ENCODE assay signal across 8 mouse cellular contexts in genomic region chr8:92721266-92721935, GRCm38 (mm10). TPM values are rescaled to one million over a fixed set of nuclear protein-coding genes. Genes with fewer than 3 reads are reported as not detected.
A peak's percentile ranks its signal among the peaks of the same experiment; 100 is the strongest.
DNase-seq lines count a peak whose midpoint lies in the region; ATAC-seq and TF ChIP-seq lines count a peak whose summit lies in the region.
"Had no signal": no experiment of that assay in that cellular context is flagged by ENCODE, and none has a peak within 500 bp of the region (broad histone marks: within the 10 kb centered on the region; RNA-seq: fewer than 3 reads in every experiment).

No protein-coding gene starts in this region.

- TF ChIP-seq EP300 in heart, adult 2 months (IDR thresholded peaks at IDR 0.05; ENCODE audit: insufficient read depth, low read depth, low read length), result peak; percentile 87; the same call in 1 of the 2 replicates

- H3K4me2 ChIP-seq in embryonic facial prominence, embryonic 11.5 days (ENCODE audit: low read depth, low read length), result no peak overlapping the region
- no peak overlapping the region for H3K4me2 ChIP-seq in kidney, embryonic 14.5 days (replicated peaks; ENCODE audit: low read depth, low read length)
- no peak overlapping the region for H3K4me2 ChIP-seq in limb, embryonic 11.5 days (ENCODE audit: low read depth, severe bottlenecking)
- no peak overlapping the region for H3K4me2 ChIP-seq in neural tube, embryonic 12.5 days (replicated peaks)

- no peak overlapping the region for H3K9ac ChIP-seq in embryonic facial prominence, embryonic 11.5 days (replicated peaks; ENCODE audit: low read length)
- H3K9ac ChIP-seq in heart, adult 2 months (ENCODE audit: low read depth, low read length), result no peak overlapping the region
- H3K9ac ChIP-seq in kidney, embryonic 14.5 days (ENCODE audit: low read depth, low read length), result no peak overlapping the region
- no peak overlapping the region for H3K9ac ChIP-seq in limb, embryonic 11.5 days (ENCODE audit: low read length)
- no peak overlapping the region for H3K9ac ChIP-seq in neural tube, embryonic 12.5 days

- no peaks in the 10 kb centered on the region for H3K79me2 ChIP-seq in heart, adult 2 months (replicated peaks; ENCODE audit: control insufficient read depth, insufficient read depth, low read length)

- H3K27ac ChIP-seq in embryonic facial prominence, embryonic 11.5 days (replicated peaks; ENCODE audit: low read depth, low read length), result no peak overlapping the region
- H3K27ac ChIP-seq in heart, adult 2 months, result no peak overlapping the region
- H3K27ac ChIP-seq in kidney, embryonic 14.5 days (ENCODE audit: low read depth, low read length), result no peak overlapping the region
- H3K27ac ChIP-seq in limb, embryonic 11.5 days (replicated peaks; ENCODE audit: low read depth, low read length), result no peak overlapping the region
- H3K27ac ChIP-seq in neural tube, embryonic 12.5 days, result no peak overlapping the region

- intact Hi-C loops in heart, adult 2 months (cut with DNase I), result loop anchor here (1.0 to 2.0 kb wide), 3 partner anchors 75 to 359 kb away; no protein-coding TSS in a partner anchor

- 43% methylated on average over 12 of the region's 12 CpGs for WGBS in embryonic facial prominence, embryonic 11.5 days
- WGBS in heart, adult 2 months, result 21% methylated on average over 12 of the region's 12 CpGs
- WGBS in kidney, embryonic 14.5 days, result 38% methylated on average over 12 of the region's 12 CpGs
- 40% methylated on average over 12 of the region's 12 CpGs for WGBS in limb, embryonic 11.5 days
- whole genome bisulfite sequencing in neural tube, embryonic 12.5 days, result 43% methylated on average over 12 of the region's 12 CpGs

- ATAC-seq in embryonic facial prominence, embryonic 11.5 days (replicated peaks; ENCODE audit: insufficient number of reproducible peaks, low FRiP score, low TSS enrichment, low read depth), result peak; percentile 80
- ATAC-seq in kidney, embryonic 14.5 days (ENCODE audit: low FRiP score, low TSS enrichment), result peak; percentile 81
- no peak for ATAC-seq in limb, embryonic 11.5 days (ENCODE audit: insufficient number of reproducible peaks, low FRiP score, low TSS enrichment, low read depth)
- ATAC-seq in neural tube, embryonic 12.5 days (ENCODE audit: low FRiP score, low read depth), result peak; percentile 76
- ATAC-seq in erythroid progenitor cell, adult 5-6 weeks (replicated peaks; ENCODE audit: low FRiP score, poor library complexity, severe bottlenecking), result no peak

- no peaks in the 10 kb centered on the region for H3K27me3 ChIP-seq in embryonic facial prominence, embryonic 11.5 days (ENCODE audit: control insufficient read depth, insufficient read depth, low read length)
- no peaks in the 10 kb centered on the region for H3K27me3 ChIP-seq in heart, adult 2 months (ENCODE audit: control insufficient read depth, insufficient read depth, low read length)
- H3K27me3 ChIP-seq in kidney, embryonic 14.5 days (ENCODE audit: control insufficient read depth, insufficient read depth, low read length), result no peaks in the 10 kb centered on the region
- H3K27me3 ChIP-seq in limb, embryonic 11.5 days (ENCODE audit: control insufficient read depth, insufficient read depth, low read length), result no peaks in the 10 kb centered on the region
- no peaks in the 10 kb centered on the region for H3K27me3 ChIP-seq in neural tube, embryonic 12.5 days (replicated peaks)

- no peaks in the 10 kb centered on the region for H3K36me3 ChIP-seq in embryonic facial prominence, embryonic 11.5 days (replicated peaks; ENCODE audit: control insufficient read depth, insufficient read depth, low read depth, low read length)
- peaks cover 5% of the 10 kb centered on the region for H3K36me3 ChIP-seq in heart, adult 2 months (ENCODE audit: control insufficient read depth, insufficient read depth, low read length)
- H3K36me3 ChIP-seq in kidney, embryonic 14.5 days (ENCODE audit: control insufficient read depth, insufficient read depth, low read length), result no peaks in the 10 kb centered on the region
- no peaks in the 10 kb centered on the region for H3K36me3 ChIP-seq in limb, embryonic 11.5 days (ENCODE audit: control insufficient read depth, insufficient read depth, low read length)
- H3K36me3 ChIP-seq in neural tube, embryonic 12.5 days, result no peaks in the 10 kb centered on the region

- TF ChIP-seq POLR2A in brain, embryonic 14.5 days (IDR thresholded peaks at IDR 0.05; ENCODE audit: borderline replicate concordance, extremely low read depth, insufficient read depth, insufficient read length, poor library complexity, severe bottlenecking), result no peak
- no peak for TF ChIP-seq POLR2A in heart, adult 2 months (IDR thresholded peaks at IDR 0.05; ENCODE audit: insufficient read depth, low read depth, low read length)

- TF ChIP-seq CTCF in brain, embryonic 14.5 days (IDR thresholded peaks at IDR 0.05; ENCODE audit: borderline replicate concordance, extremely low read depth, insufficient read depth, insufficient read length), result peak; percentile 85
- peak; percentile 82 for TF ChIP-seq CTCF in heart, adult 2 months (IDR thresholded peaks at IDR 0.05)

- H3K4me3 ChIP-seq in embryonic facial prominence, embryonic 11.5 days (ENCODE audit: low read depth, low read length), result no peak overlapping the region
- H3K4me3 ChIP-seq in heart, adult 2 months, result no peak overlapping the region
- no peak overlapping the region for H3K4me3 ChIP-seq in kidney, embryonic 14.5 days (ENCODE audit: low read length)
- H3K4me3 ChIP-seq in limb, embryonic 11.5 days (ENCODE audit: low read depth, low read length), result no peak overlapping the region
- no peak overlapping the region for H3K4me3 ChIP-seq in neural tube, embryonic 12.5 days

- DNase-seq in brain, embryonic 14.5 days (ENCODE audit: low read depth), result peak; percentile 94
- DNase-seq in embryonic facial prominence, embryonic 11.5 days (ENCODE audit: low spot score), result peak; percentile 79
- DNase-seq in heart, adult 2 months, result peak; percentile 62 to 70
- DNase-seq in limb, embryonic 11.5 days (ENCODE audit: low spot score), result peak; percentile 72

- no peaks in the 10 kb centered on the region for H3K9me3 ChIP-seq in embryonic facial prominence, embryonic 11.5 days (replicated peaks; ENCODE audit: control insufficient read depth, low read length)
- no peaks in the 10 kb centered on the region for H3K9me3 ChIP-seq in kidney, embryonic 14.5 days (ENCODE audit: control insufficient read depth, low read length)
- no peaks in the 10 kb centered on the region for H3K9me3 ChIP-seq in limb, embryonic 11.5 days (ENCODE audit: control insufficient read depth, low read length)
- no peaks in the 10 kb centered on the region for H3K9me3 ChIP-seq in neural tube, embryonic 12.5 days

- no peaks in the 10 kb centered on the region for H3K4me1 ChIP-seq in embryonic facial prominence, embryonic 11.5 days (ENCODE audit: control insufficient read depth, insufficient read depth, low read length)
- peaks cover 5% of the 10 kb centered on the region for H3K4me1 ChIP-seq in heart, adult 2 months (ENCODE audit: control insufficient read depth, insufficient read depth, low read length)
- no peaks in the 10 kb centered on the region for H3K4me1 ChIP-seq in kidney, embryonic 14.5 days (ENCODE audit: control insufficient read depth, insufficient read depth, low read length)
- H3K4me1 ChIP-seq in limb, embryonic 11.5 days (ENCODE audit: control insufficient read depth, insufficient read depth, low read length), result no peaks in the 10 kb centered on the region; the same call in 1 of the 2 replicates
- H3K4me1 ChIP-seq in neural tube, embryonic 12.5 days, result peaks cover 24% of the 10 kb centered on the region; the same call in 1 of the 2 replicates

RNA-seq across cellular contexts. Expression of gene Irx6, which starts 47.3 kb away (rescaled TPM):
- polyA plus RNA-seq in brain, embryonic 14.5 days (2012; rRNA removed), result 2.5 and 3.4 TPM in 2 replicates
- polyA plus RNA-seq in embryonic facial prominence, embryonic 11.5 days (2014; fragmentation: Nextera tagmentation; extraction: Ambion mirVana), result 0.72 and 0.84 TPM in 2 replicates
- total RNA-seq in heart, adult 2 months (2021), result not detected
- polyA plus RNA-seq in heart, adult 2 months (2012; rRNA removed), result 0.04 TPM in 1 of 2 replicates, not detected in the other
- not detected in 2 replicates for polyA plus RNA-seq in kidney, embryonic 14.5 days (2014; fragmentation: Nextera tagmentation; extraction: Ambion mirVana)
- polyA plus RNA-seq in limb, embryonic 11.5 days (2014; fragmentation: Nextera tagmentation; extraction: Ambion mirVana), result 0.67 and 0.88 TPM in 2 replicates
- polyA plus RNA-seq in neural tube, embryonic 12.5 days (2016; fragmentation: Nextera tagmentation; extraction: Ambion mirVana), result 1.4 and 2.2 TPM in 2 replicates
- not detected in 2 replicates for total RNA-seq in erythroid progenitor cell, adult 5-6 weeks (2015; ENCODE audit: low replicate concordance)
- not detected in 2 replicates for total RNA-seq in erythroid progenitor cell, adult 5-6 weeks (2017; ENCODE audit: low replicate concordance)
- total RNA-seq: common myeloid progenitor, adult 5-6 weeks had no signal

Comparison
In these comparisons a context has a peak if more than half of its experiments do, and no peak if none do; other contexts are left out.
1. ATAC-seq: peak in embryonic facial prominence, embryonic 11.5 days (single experiment), kidney, embryonic 14.5 days (single experiment) and neural tube, embryonic 12.5 days (single experiment); none in limb, embryonic 11.5 days (single experiment) and erythroid progenitor cell, adult 5-6 weeks (single experiment).
2. Peak in every context shown above with its lines, with median percentiles within 50 percentile points of each other: DNase-seq.